In genomic region chr9:65587270-65587572, GRCm38 (mm10) we compare ENCODE assay signal across 8 mouse cellular contexts. TPM values are rescaled to one million over a fixed set of nuclear protein-coding genes. Genes with fewer than 3 reads are reported as not detected.
A peak's percentile ranks its signal among the peaks of the same experiment; 100 is the strongest.
DNase-seq lines count a peak whose midpoint lies in the region; ATAC-seq and TF ChIP-seq lines count a peak whose summit lies in the region.

No protein-coding gene starts in this region.

- no peak for TF ChIP-seq CTCF in cerebellum, adult 2 months (IDR thresholded peaks at IDR 0.05; ENCODE audit: borderline replicate concordance, insufficient read depth, low read depth, low read length)
- no peak for TF ChIP-seq CTCF in spleen, adult 2 months (IDR thresholded peaks at IDR 0.05; ENCODE audit: extremely low read depth, insufficient read depth, insufficient read length, insufficient replicate concordance)

- H3K4me3 ChIP-seq in cerebellum, adult 2 months (replicated peaks; ENCODE audit: insufficient read depth, low read depth, low read length) = peak overlapping the region; percentile 62
- H3K4me3 ChIP-seq in spleen, adult 2 months (ENCODE audit: extremely low read depth, insufficient read depth, insufficient read length) = peak overlapping the region; percentile 56
- H3K4me3 ChIP-seq in liver, embryonic 13.5 days (replicated peaks) = peak overlapping the region; percentile 91
- peak overlapping the region; percentile 58 for H3K4me3 ChIP-seq in stomach, embryonic 16.5 days (replicated peaks; ENCODE audit: low read length)

- peak overlapping the region; percentile 98 for H3K4me2 ChIP-seq in liver, embryonic 13.5 days
- peak overlapping the region; percentile 80 for H3K4me2 ChIP-seq in stomach, embryonic 16.5 days (ENCODE audit: low read depth, low read length)

- no peaks in the 10 kb centered on the region for H3K27me3 ChIP-seq in cerebellum, adult 2 months (ENCODE audit: control insufficient read depth, insufficient read depth, low read length)
- no peaks in the 10 kb centered on the region for H3K27me3 ChIP-seq in spleen, adult 2 months (ENCODE audit: control insufficient read depth, insufficient read depth, low read length)
- no peaks in the 10 kb centered on the region for H3K27me3 ChIP-seq in liver, embryonic 13.5 days
- H3K27me3 ChIP-seq in stomach, embryonic 16.5 days (ENCODE audit: control insufficient read depth, insufficient read depth, low read length) = no peaks in the 10 kb centered on the region

- no peak for DNase-seq in cerebellum, adult 2 months
- no peak for DNase-seq in cerebellum, adult 11 months
- no peak for DNase-seq in spleen, adult 2 months (ENCODE audit: low read depth in 1 of 2, low spot score in 2 of 2)
- no peak for DNase-seq in spleen, postnatal 10 days (ENCODE audit: low spot score in 2 of 2)
- DNase-seq in liver, embryonic 13.5 days = no peak
- DNase-seq in urinary bladder, adult 2 months (ENCODE audit: low spot score) = no peak
- DNase-seq in layer of hippocampus, postnatal 14 days (ENCODE audit: low spot score in 2 of 2) = no peak

- peak; percentile 16 for ATAC-seq in liver, embryonic 13.5 days (ENCODE audit: low read depth)
- no peak for ATAC-seq in stomach, embryonic 16.5 days (ENCODE audit: insufficient read depth, low FRiP score)

- H3K9ac ChIP-seq in liver, embryonic 13.5 days = peak overlapping the region; percentile 92
- peak overlapping the region; percentile 66 for H3K9ac ChIP-seq in stomach, embryonic 16.5 days (ENCODE audit: low read length)

- H3K9me3 ChIP-seq in liver, embryonic 13.5 days (replicated peaks) = no peaks in the 10 kb centered on the region
- H3K9me3 ChIP-seq in stomach, embryonic 16.5 days (replicated peaks; ENCODE audit: control insufficient read depth, low read length) = no peaks in the 10 kb centered on the region

- peaks cover 6% of the 10 kb centered on the region; the same call in 1 of the 2 replicates for H3K4me1 ChIP-seq in cerebellum, adult 2 months (ENCODE audit: control insufficient read depth, insufficient read depth, low read length)
- peaks cover 9% of the 10 kb centered on the region; the same call in 1 of the 2 replicates for H3K4me1 ChIP-seq in spleen, adult 2 months (ENCODE audit: control insufficient read depth, insufficient read depth, insufficient read length)
- peaks cover 50% of the 10 kb centered on the region for H3K4me1 ChIP-seq in liver, embryonic 13.5 days (replicated peaks)
- peaks cover 22% of the 10 kb centered on the region for H3K4me1 ChIP-seq in stomach, embryonic 16.5 days (ENCODE audit: control insufficient read depth, insufficient read depth, low read length)

- H3K36me3 ChIP-seq in spleen, adult 2 months (ENCODE audit: control insufficient read depth, insufficient read depth, low read length) = no peaks in the 10 kb centered on the region
- peaks cover 35% of the 10 kb centered on the region for H3K36me3 ChIP-seq in liver, embryonic 13.5 days
- H3K36me3 ChIP-seq in stomach, embryonic 16.5 days (ENCODE audit: control insufficient read depth, insufficient read depth, low read length) = 0 out of 2 replicates have a peak, but pooled peaks cover 3% of the 10 kb centered on the region

- no peak overlapping the region for H3K27ac ChIP-seq in cerebellum, adult 2 months (ENCODE audit: insufficient read depth, low read length)
- H3K27ac ChIP-seq in spleen, adult 2 months (ENCODE audit: insufficient read depth, low read length) = no peak overlapping the region
- H3K27ac ChIP-seq in liver, embryonic 13.5 days = peak overlapping the region; percentile 91
- no peak overlapping the region for H3K27ac ChIP-seq in stomach, embryonic 16.5 days (ENCODE audit: low read length)

- 2% methylated on average over 6 of the region's 6 CpGs for WGBS in cerebellum, adult 2 months
- under 1% methylated on average over 6 of the region's 6 CpGs for WGBS in spleen, adult 2 months
- 0% methylated on average over 6 of the region's 6 CpGs for WGBS in liver, embryonic 13.5 days (ENCODE audit: insufficient replicate concordance)
- 0% methylated on average over 6 of the region's 6 CpGs for WGBS in stomach, embryonic 16.5 days

- no peak for TF ChIP-seq POLR2A in cerebellum, adult 2 months (IDR thresholded peaks at IDR 0.05; ENCODE audit: borderline replicate concordance, insufficient read depth, low read length)
- no peak for TF ChIP-seq POLR2A in spleen, adult 2 months (IDR thresholded peaks at IDR 0.05; ENCODE audit: low read depth, low read length)

RNA-seq across cellular contexts. Expression of gene Pif1, which starts 0.3 kb away (rescaled TPM):
- 0.11 and 0.14 TPM in 2 replicates for polyA plus RNA-seq in cerebellum, adult 2 months (2012; rRNA removed)
- polyA plus RNA-seq in spleen, adult 2 months (2012; rRNA removed) = 4.3 and 6.4 TPM in 2 replicates
- polyA plus RNA-seq in liver, embryonic 13.5 days (2015; fragmentation: Nextera tagmentation; extraction: Ambion mirVana) = 11.0 and 13.8 TPM in 2 replicates
- polyA plus RNA-seq in stomach, embryonic 16.5 days (2015; fragmentation: Nextera tagmentation; extraction: Ambion mirVana) = 12.2 and 12.7 TPM in 2 replicates
- polyA plus RNA-seq in urinary bladder, adult 2 months (2012; rRNA removed) = 0.29 and 0.36 TPM in 2 replicates
- total RNA-seq in layer of hippocampus, postnatal 14 days (2021) = under 1 TPM; 0.67 to 0.69 TPM

RNA-seq across cellular contexts. Expression of gene Plekho2, which starts 7.4 kb away (rescaled TPM):
- 27.3 and 28.5 TPM in 2 replicates for polyA plus RNA-seq in cerebellum, adult 2 months (2012; rRNA removed)
- polyA plus RNA-seq in spleen, adult 2 months (2012; rRNA removed) = 55.8 and 61.8 TPM in 2 replicates
- 24.2 and 31.6 TPM in 2 replicates for polyA plus RNA-seq in liver, embryonic 13.5 days (2015; fragmentation: Nextera tagmentation; extraction: Ambion mirVana)
- 21.4 and 23.0 TPM in 2 replicates for polyA plus RNA-seq in stomach, embryonic 16.5 days (2015; fragmentation: Nextera tagmentation; extraction: Ambion mirVana)
- polyA plus RNA-seq in urinary bladder, adult 2 months (2012; rRNA removed) = 45.4 and 50.5 TPM in 2 replicates
- total RNA-seq in layer of hippocampus, postnatal 14 days (2021) = 1 to 10 TPM; 7.5 to 9.4 TPM

RNA-seq across cellular contexts. Expression of gene Rbpms2, which starts 42.2 kb away (rescaled TPM):
- polyA plus RNA-seq in cerebellum, adult 2 months (2012; rRNA removed) = 8.8 and 10.7 TPM in 2 replicates
- polyA plus RNA-seq in spleen, adult 2 months (2012; rRNA removed) = 13.9 and 17.9 TPM in 2 replicates
- polyA plus RNA-seq in liver, embryonic 13.5 days (2015; fragmentation: Nextera tagmentation; extraction: Ambion mirVana) = 12.6 and 15.4 TPM in 2 replicates
- polyA plus RNA-seq in stomach, embryonic 16.5 days (2015; fragmentation: Nextera tagmentation; extraction: Ambion mirVana) = 20.4 and 22.9 TPM in 2 replicates
- polyA plus RNA-seq in urinary bladder, adult 2 months (2012; rRNA removed) = 142 and 175 TPM in 2 replicates
- total RNA-seq in layer of hippocampus, postnatal 14 days (2021) = 1 to 10 TPM; 2.1 to 2.3 TPM
